Mouse (Mus musculus) neural tube, embryonic 15.5 days (tissue): ENCODE results near the gene Olfr631. TPM values are rescaled to one million over a fixed set of nuclear protein-coding genes. Genes with fewer than 3 reads are reported as not detected.

Source experiments
- ATAC-seq: fragments of 200-750 bp; cut with Nextera tagmentation; 2 replicates; pipeline ENCODE4 v1.8.0; 2017; ENCODE audit warnings: mild to moderate bottlenecking, moderate TSS enrichment, moderate library complexity; ENCODE audit not compliant: low FRiP score
- H3K27ac ChIP-seq: fragments of 300-500 bp; sonication (generic); replicated peaks from 2 replicates; pipeline ENCODE4 v1.5.1; 2015; ENCODE audit warnings: mild to moderate bottlenecking, inconsistent platforms
- H3K27me3 ChIP-seq: fragments of 300-500 bp; sonication (generic); replicated peaks from 2 replicates; pipeline ENCODE4 v1.6.1; 2015; ENCODE audit warnings: inconsistent platforms
- H3K36me3 ChIP-seq: fragments of 300-500 bp; sonication (generic); 2 replicates; pipeline ENCODE4 v1.6.1; 2015; ENCODE audit warnings: inconsistent platforms
- H3K4me1 ChIP-seq: fragments of 300-500 bp; sonication (generic); 2 replicates; pipeline ENCODE4 v1.6.1; 2015; ENCODE audit warnings: inconsistent platforms
- H3K4me2 ChIP-seq: fragments of 300-500 bp; sonication (generic); 2 replicates; pipeline ENCODE4 v1.6.1; 2015; ENCODE audit warnings: inconsistent platforms, mild to moderate bottlenecking, moderate library complexity
- H3K4me3 ChIP-seq: fragments of 300-500 bp; sonication (generic); replicated peaks from 2 replicates; pipeline ENCODE4 v1.5.1; 2015; ENCODE audit warnings: mild to moderate bottlenecking, inconsistent platforms
- H3K9ac ChIP-seq: fragments of 300-500 bp; sonication (generic); replicated peaks from 2 replicates; pipeline ENCODE4 v1.6.1; 2015; ENCODE audit warnings: mild to moderate bottlenecking, inconsistent platforms
- H3K9me3 ChIP-seq: fragments of 300-500 bp; sonication (generic); replicated peaks from 2 replicates; pipeline ENCODE4 v1.6.1; 2016; ENCODE audit warnings: inconsistent platforms
- WGBS: fragments of 180-500 bp; shearing (Covaris S2); methylation state at CpG from one replicate; pipeline ENCODE4 v1.1.7; 2015; ENCODE audit warnings: mixed read lengths; 5-methylcytosine and 5-hydroxymethylcytosine counted together
- polyA plus RNA-seq: library from polyadenylated mRNA; unstranded; fragments of >200 nt; fragmentation: Nextera tagmentation; extraction: Ambion mirVana; gene quantifications from 2 replicates; pipeline ENCODE4 v1.2.1, GENCODE M21; 2015

Olfr631 gene
- polyA plus RNA-seq, 1 experiment from 2014 or later = not detected

DNA sequence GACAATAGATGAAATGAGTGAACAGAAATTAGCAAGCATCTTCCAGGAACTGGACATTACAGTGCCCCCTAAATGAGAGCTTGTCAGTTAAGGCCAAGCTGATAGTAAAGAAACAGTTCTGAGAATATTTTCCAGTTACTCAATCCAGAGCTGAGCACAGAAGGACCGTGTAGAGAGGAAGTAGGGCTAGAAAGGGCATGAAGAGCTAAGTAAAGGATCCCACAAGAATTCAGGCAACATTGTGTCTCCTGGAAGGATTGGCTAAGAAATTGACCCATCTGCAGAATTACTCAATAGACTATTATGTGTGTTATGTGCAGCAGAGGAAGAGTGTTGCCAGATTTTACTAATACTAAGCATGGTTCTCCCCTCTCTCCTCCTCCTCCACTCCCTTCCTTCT lies 43.2 kb downstream of the Olfr631 start:
- H3K9ac ChIP-seq = no peak overlapping the region
- H3K4me3 ChIP-seq = no peak overlapping the region
- no peak for ATAC-seq
- no peaks in the 10 kb centered on the region for H3K36me3 ChIP-seq
- WGBS = 68% methylated on average over 1 of the region's 1 CpGs
- H3K4me1 ChIP-seq = no peaks in the 10 kb centered on the region
- no peaks in the 10 kb centered on the region for H3K9me3 ChIP-seq
- no peak overlapping the region for H3K27ac ChIP-seq
- no peak overlapping the region for H3K4me2 ChIP-seq
- H3K27me3 ChIP-seq = no peaks in the 10 kb centered on the region

Other genes with a start within 250 kb of the Olfr631 start
- gene Olfr625-ps1, start 246.1 kb upstream of the Olfr631 start, polyA plus RNA-seq = not detected in 2 replicates
- gene Olfr243, start 214.2 kb upstream of the Olfr631 start, polyA plus RNA-seq = not detected in 2 replicates
- gene Olfr628, start 198.5 kb upstream of the Olfr631 start, polyA plus RNA-seq = not detected in 2 replicates
- not detected in 2 replicates for gene Olfr629, start 183.9 kb upstream of the Olfr631 start, polyA plus RNA-seq
- not detected in 2 replicates for gene Olfr630, start 171.5 kb upstream of the Olfr631 start, polyA plus RNA-seq
- not detected in 2 replicates for gene Olfr69, start 157.2 kb upstream of the Olfr631 start, polyA plus RNA-seq
- not detected in 2 replicates for gene Olfr68, start 149.1 kb upstream of the Olfr631 start, polyA plus RNA-seq
- not detected in 2 replicates for gene Olfr67, start 137.0 kb upstream of the Olfr631 start, polyA plus RNA-seq
- 1,593 and 1,794 TPM in 2 replicates for gene Hbb-bt, start 114.8 kb upstream of the Olfr631 start, polyA plus RNA-seq
- 4,647 and 5,279 TPM in 2 replicates for gene Hbb-bs, start 100.7 kb upstream of the Olfr631 start, polyA plus RNA-seq
- not detected in 2 replicates for gene Hbb-bh2, start 88.3 kb upstream of the Olfr631 start, polyA plus RNA-seq
- 1.5 and 2.4 TPM in 2 replicates for gene Hbb-bh1, start 85.7 kb upstream of the Olfr631 start, polyA plus RNA-seq
- 141 and 250 TPM in 2 replicates for gene Hbb-y, start 75.6 kb upstream of the Olfr631 start, polyA plus RNA-seq
- not detected in 2 replicates for gene Olfr66, start 42.6 kb upstream of the Olfr631 start, polyA plus RNA-seq
- gene Olfr64, start 34.3 kb upstream of the Olfr631 start, polyA plus RNA-seq = not detected in 2 replicates
- gene Olfr65, start 25.3 kb upstream of the Olfr631 start, polyA plus RNA-seq = not detected in 2 replicates
- gene Olfr632, start 5.5 kb downstream of the Olfr631 start, polyA plus RNA-seq = not detected in 2 replicates
- not detected in 2 replicates for gene Olfr633, start 15.6 kb downstream of the Olfr631 start, polyA plus RNA-seq
- 0.03 TPM in 1 of 2 replicates, not detected in the other for gene Olfr635, start 42.3 kb downstream of the Olfr631 start, polyA plus RNA-seq
- gene Olfr638, start 69.9 kb downstream of the Olfr631 start, polyA plus RNA-seq = not detected in 2 replicates
- 0.03 TPM in 1 of 2 replicates, not detected in the other for gene Olfr639, start 88.5 kb downstream of the Olfr631 start, polyA plus RNA-seq
- not detected in 2 replicates for gene Olfr640, start 96.7 kb downstream of the Olfr631 start, polyA plus RNA-seq
- not detected in 2 replicates for gene Olfr641, start 106.6 kb downstream of the Olfr631 start, polyA plus RNA-seq
- not detected in 2 replicates for gene Olfr642, start 123.8 kb downstream of the Olfr631 start, polyA plus RNA-seq
- not detected in 2 replicates for gene 4930516K23Rik, start 132.6 kb downstream of the Olfr631 start, polyA plus RNA-seq
- gene Olfr644, start 143.0 kb downstream of the Olfr631 start, polyA plus RNA-seq = not detected in 2 replicates
- not detected in 2 replicates for gene Olfr645, start 156.6 kb downstream of the Olfr631 start, polyA plus RNA-seq
- gene Olfr646, start 176.0 kb downstream of the Olfr631 start, polyA plus RNA-seq = not detected in 2 replicates
- gene Ubqln5, start 201.0 kb downstream of the Olfr631 start, polyA plus RNA-seq = not detected in 2 replicates
- gene Olfr643, start 208.6 kb downstream of the Olfr631 start, polyA plus RNA-seq = not detected in 2 replicates
- gene Ubqln3, start 214.5 kb downstream of the Olfr631 start, polyA plus RNA-seq = not detected in 2 replicates
- gene Ubqlnl, start 221.7 kb downstream of the Olfr631 start, polyA plus RNA-seq = not detected in 2 replicates
- gene Olfm5, start 236.0 kb downstream of the Olfr631 start, polyA plus RNA-seq = not detected in 2 replicates